Mouse (Mus musculus) gastrocnemius, adult 2 months (tissue): ENCODE data around the gene Lrrc8d. TPM values are rescaled to one million over a fixed set of nuclear protein-coding genes. Genes with fewer than 3 reads are reported as not detected.
A peak's percentile ranks its signal among the peaks of the same experiment; 100 is the strongest.

Experiments
- DNase-seq: peaks from one replicate; pipeline ENCODE4 v3.0.0; 2022
- H3K27ac ChIP-seq: fragments of 200-600 bp; 2 replicates; pipeline ENCODE4 v1.8.1; 2022; ENCODE audit warnings: mild to moderate bottlenecking
- H3K4me3 ChIP-seq: fragments of 200-600 bp; 2 replicates; pipeline ENCODE4 v1.8.1; 2022; ENCODE audit warnings: mild to moderate bottlenecking, moderate library complexity
- CTCF ChIP-seq: fragments of 200-600 bp; IDR thresholded peaks from 2 replicates; pipeline ENCODE4 v1.8.1; 2022; ENCODE audit warnings: antibody characterized with exemption, mild to moderate bottlenecking, moderate library complexity
- intact Hi-C: fragments of 180-260 bp; cut with DNase I; formaldehyde crosslinking; loops from one replicate; pipeline ENCODE4 v1.15.1; 2025
- total RNA-seq, 2 experiments: library from RNA; stranded (reverse); gene quantifications; 2 replicates each; pipeline ENCODE4 v1.2.3; 2021

Gene Lrrc8d
- total RNA-seq, 2 experiments from 2014 or later: 3.2 to 5.0 TPM

- no peak overlapping the region for H3K4me3 ChIP-seq
- no peak for TF ChIP-seq CTCF
- intact Hi-C loops: no loop called here
- no peak for DNase-seq
- no peak overlapping the region for H3K27ac ChIP-seq
These were observed 6.9 kb downstream of the Lrrc8d start for GRCm38 (mm10) chr5:105706635-105707034.

GRCm38 (mm10) chr5:105708276-105708675 is 8.5 kb downstream of the Lrrc8d start:
- Histone ChIP-seq H3K27ac (no peak overlapping the region), H3K4me3 (no peak overlapping the region)
- no peak for TF ChIP-seq CTCF
- intact Hi-C loops: no loop called here
- no peak for DNase-seq

DNA sequence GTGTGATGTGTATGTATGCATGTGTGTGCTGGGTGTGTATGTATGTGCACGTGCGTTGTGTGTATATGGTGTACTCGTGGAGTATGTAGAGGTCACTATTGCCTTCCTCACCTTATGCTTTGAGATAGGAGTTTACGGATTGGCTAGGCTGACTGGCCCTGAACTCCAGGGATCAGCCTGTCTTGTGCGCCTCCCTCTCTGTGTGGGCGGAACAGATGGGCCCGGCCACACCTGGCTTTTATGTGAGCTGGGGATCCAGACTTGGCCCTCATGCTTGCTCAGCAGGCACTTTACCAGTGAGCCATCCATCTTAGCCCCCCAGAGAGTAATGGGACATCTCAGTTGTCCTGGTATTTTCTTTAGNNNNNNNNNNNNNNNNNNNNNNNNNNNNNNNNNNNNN is 10.7 kb downstream of the Lrrc8d start:
- no peak for TF ChIP-seq CTCF
- no peak overlapping the region for H3K4me3 ChIP-seq
- intact Hi-C loops: no loop called here
- H3K27ac ChIP-seq: no peak overlapping the region
- no peak for DNase-seq

GRCm38 (mm10) chr5:105714446-105714845 is 14.7 kb downstream of the Lrrc8d start:
- DNase-seq: no peak
- Histone ChIP-seq H3K27ac (no peak overlapping the region), H3K4me3 (no peak overlapping the region)
- no peak for TF ChIP-seq CTCF
- intact Hi-C loops: no loop called here

DNA sequence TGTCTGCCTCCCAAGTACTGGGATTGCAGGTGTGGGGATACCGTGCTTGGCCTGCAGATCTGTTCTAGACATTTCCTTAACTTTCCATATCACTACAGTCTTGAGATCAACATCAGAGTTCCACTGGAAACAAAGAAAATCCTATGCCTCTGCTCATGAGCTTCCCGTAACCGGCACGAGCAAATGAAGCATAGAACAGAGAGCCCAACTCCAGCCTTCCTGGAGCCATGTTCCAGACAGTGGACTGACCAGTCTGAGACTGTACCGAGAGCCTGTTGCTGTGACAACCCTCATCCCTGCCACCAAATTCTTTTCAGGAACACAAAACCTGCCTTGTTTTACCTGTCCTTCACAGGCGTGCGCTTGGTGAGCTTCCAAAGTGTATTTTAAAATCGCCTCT is 15.3 kb downstream of the Lrrc8d start:
- DNase-seq: no peak
- no peak overlapping the region for H3K27ac ChIP-seq

DNA sequence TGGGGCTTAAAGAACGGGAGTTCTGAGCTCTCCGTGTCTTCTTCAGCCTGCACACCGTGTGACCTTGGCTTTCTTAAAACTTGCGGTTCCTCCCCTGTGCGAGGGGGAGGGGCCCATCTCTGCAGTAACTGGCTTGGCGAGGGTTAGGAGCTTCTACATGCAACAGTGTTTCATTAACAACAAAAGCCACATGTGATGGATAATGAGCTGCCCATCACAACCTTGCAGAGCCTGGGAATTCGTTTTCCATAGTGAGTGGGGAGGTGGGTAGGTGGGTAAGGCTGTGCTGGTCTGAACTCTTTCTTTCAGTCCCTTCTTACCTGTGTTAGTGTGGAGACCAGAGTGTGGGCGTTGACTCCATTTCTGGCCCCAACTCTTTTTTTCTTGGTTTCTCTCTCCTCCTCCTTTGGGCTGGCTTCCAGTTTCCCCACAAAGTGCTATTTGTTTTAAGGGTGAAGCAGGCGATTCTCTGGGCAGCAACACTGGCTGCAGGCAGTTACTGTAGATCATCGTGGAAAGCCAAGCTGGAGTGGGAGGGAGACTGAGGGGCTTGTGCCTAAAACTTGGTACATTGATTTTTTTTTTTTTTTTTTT is 15.9 kb downstream of the Lrrc8d start:
- intact Hi-C loops: no loop called here
- no peak for TF ChIP-seq CTCF
- no peak for DNase-seq
- Histone ChIP-seq H3K4me3 (no peak overlapping the region), H3K27ac (no peak overlapping the region)

More for the DNA sequence above, 15.3 kb downstream of the Lrrc8d start:
- no peak overlapping the region for H3K4me3 ChIP-seq
- intact Hi-C loops: no loop called here
- no peak for TF ChIP-seq CTCF

DNA sequence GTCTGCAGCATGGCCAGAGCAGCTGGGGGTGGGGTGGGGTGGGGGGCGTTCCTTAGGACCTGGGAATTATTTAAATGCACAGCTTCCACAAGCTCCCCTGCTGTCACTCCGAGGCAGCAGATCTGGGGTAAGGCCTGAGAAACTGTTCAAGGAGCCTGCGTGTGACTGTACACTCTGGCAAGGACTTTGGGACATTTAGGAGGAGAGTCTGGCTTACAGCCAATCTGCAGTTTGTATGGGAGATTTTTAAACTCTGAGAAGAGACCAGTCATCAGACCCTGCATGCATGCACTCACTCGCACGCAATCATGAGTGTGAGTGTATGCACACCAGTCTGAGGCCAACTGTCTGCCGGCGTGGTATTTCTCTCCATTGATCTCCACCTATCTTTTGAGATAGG is 17.5 kb downstream of the Lrrc8d start:
- Histone ChIP-seq H3K27ac (peak overlapping the region; percentile 72), H3K4me3 (no peak overlapping the region)
- DNase-seq: no peak
- no peak for TF ChIP-seq CTCF
- intact Hi-C loops: no loop called here

- Histone ChIP-seq H3K4me3 (peak overlapping the region; percentile 34), H3K27ac (peak overlapping the region; percentile 72)
- intact Hi-C loops: no loop called here
- no peak for DNase-seq
- TF ChIP-seq CTCF: no peak
These were observed 18.4 kb downstream of the Lrrc8d start for GRCm38 (mm10) chr5:105718138-105718670.

- no peak overlapping the region for H3K4me3 ChIP-seq
- TF ChIP-seq CTCF: no peak
- intact Hi-C loops: no loop called here
- DNase-seq: no peak
- H3K27ac ChIP-seq: no peak overlapping the region
These were observed 21.5 kb downstream of the Lrrc8d start for GRCm38 (mm10) chr5:105721267-105721666.

- TF ChIP-seq CTCF: no peak
- Histone ChIP-seq H3K4me3 (no peak overlapping the region), H3K27ac (no peak overlapping the region)
- intact Hi-C loops: no loop called here
- peak; percentile 60 for DNase-seq
These were observed 23.0 kb downstream of the Lrrc8d start for GRCm38 (mm10) chr5:105722807-105723206.

DNA sequence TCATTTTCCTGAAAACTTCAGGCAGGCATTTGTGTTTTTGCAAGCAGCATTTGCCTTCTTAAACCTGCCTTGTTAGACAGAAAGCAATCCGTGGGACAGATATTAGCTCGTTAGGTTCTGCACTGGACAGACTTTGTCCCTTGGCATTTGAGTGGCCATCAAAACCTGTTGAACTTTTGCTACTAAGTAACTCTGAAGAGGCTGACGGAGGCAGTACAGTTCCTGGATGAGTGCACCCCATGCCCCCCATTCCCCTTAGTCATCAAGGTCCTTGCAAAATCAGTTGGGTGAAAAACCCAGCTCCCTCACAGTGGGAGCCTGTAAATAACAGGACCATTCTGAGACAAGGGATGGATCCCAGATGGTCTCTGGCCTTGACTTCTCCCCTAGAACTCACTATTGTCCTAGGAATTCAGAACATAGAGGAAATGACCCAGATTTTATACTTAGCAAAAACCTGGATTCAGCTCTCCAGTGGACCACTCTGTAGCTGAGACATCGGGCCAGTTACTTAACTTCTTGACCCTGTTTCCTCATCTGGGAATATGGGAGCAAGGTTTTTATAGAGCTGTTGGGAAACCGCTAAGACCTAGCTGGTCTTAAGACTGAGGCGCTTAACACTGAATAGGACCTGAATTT is 30.5 kb downstream of the Lrrc8d start:
- Histone ChIP-seq H3K4me3 (no peak overlapping the region), H3K27ac (peak overlapping the region; percentile 48)
- intact Hi-C loops: no loop called here
- no peak for TF ChIP-seq CTCF
- no peak for DNase-seq

DNA sequence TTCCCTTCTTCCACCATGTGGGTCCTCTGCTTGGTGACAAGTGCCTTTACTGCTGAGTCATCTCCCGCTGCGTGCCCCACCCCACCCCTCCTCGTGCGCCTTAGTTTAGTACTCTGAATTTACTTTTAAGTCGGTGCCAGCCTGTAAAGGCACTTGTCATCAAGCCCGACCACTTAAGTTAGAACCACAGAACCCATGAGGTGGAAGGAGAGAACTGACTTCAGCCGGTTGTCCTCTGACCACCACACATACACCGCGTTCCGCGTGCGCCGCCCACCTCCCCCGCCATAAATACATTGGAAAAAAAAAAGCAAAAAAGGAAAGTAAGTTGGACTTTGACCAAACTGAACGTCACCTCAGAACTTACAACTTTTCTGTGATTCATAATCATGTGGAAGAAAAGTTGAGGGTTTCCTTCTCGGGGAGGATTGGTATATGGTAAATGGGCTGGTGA is 31.4 kb downstream of the Lrrc8d start:
- H3K27ac ChIP-seq: peak overlapping the region; percentile 62
- no peak for DNase-seq
- peak overlapping the region; percentile 87 for H3K4me3 ChIP-seq
- intact Hi-C loops: no loop called here
- TF ChIP-seq CTCF: no peak

GRCm38 (mm10) chr5:105731627-105732432 is 32.1 kb downstream of the Lrrc8d start:
- peak overlapping the region; percentile 87 for H3K4me3 ChIP-seq
- TF ChIP-seq CTCF: peak; percentile 52
- H3K27ac ChIP-seq: peak overlapping the region; percentile 62
- intact Hi-C loops: no loop called here
- peak; percentile 68 for DNase-seq
